Mouse (Mus musculus): ENCODE measurements around the gene Gucy1b2. TPM values are rescaled to one million over a fixed set of nuclear protein-coding genes. Genes with fewer than 3 reads are reported as not detected.

Gucy1b2 gene
- polyA plus RNA-seq, 1 experiment from 2014 or later: not detected

DNA sequence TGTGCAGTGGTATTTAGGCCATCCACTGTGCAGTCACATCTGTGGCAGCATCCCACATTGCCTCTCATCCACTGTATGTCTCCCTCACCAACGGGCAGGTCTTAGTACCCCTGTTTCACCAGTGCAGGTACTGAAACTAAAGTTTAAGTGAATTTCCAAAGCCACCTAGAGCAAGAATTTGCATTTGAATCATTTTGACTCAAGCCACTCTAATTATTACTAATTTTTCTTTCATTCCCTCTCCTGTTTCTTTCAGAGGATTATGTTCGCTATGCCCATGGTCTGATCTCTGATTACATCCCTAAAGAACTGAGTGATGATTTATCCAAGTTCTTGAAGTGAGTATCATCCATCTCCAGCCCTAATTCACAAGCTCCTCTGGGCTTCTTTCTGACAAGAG lies 92.3 kb downstream of the Gucy1b2 start:
- Histone ChIP-seq H3K9ac (replicated peaks) (no peak overlapping the region), H3K4me1 (ENCODE audit: insufficient read depth) (no peaks in the 10 kb centered on the region), H3K27me3 (ENCODE audit: insufficient read depth, low read length) (no peaks in the 10 kb centered on the region), H3K9me3 (ENCODE audit: low read length) (no peaks in the 10 kb centered on the region), H3K4me3 (ENCODE audit: low read depth, low read length) (no peak overlapping the region), H3K4me2 (ENCODE audit: low read depth, low read length) (no peak overlapping the region), H3K27ac (ENCODE audit: low read depth) (no peak overlapping the region), H3K36me3 (replicated peaks; ENCODE audit: insufficient read depth, low read length) (peaks cover 4% of the 10 kb centered on the region; the same call in 1 of the 2 replicates)
- ATAC-seq (no peak), DNase-seq (no peak)
- 91% methylated on average over 2 of the region's 2 CpGs for WGBS (ENCODE audit: insufficient replicate concordance)
- TF ChIP-seq EP300 (IDR thresholded peaks at IDR 0.05; ENCODE audit: low read depth) (no peak), CTCF (IDR thresholded peaks at IDR 0.05; ENCODE audit: low read depth) (no peak)

DNA sequence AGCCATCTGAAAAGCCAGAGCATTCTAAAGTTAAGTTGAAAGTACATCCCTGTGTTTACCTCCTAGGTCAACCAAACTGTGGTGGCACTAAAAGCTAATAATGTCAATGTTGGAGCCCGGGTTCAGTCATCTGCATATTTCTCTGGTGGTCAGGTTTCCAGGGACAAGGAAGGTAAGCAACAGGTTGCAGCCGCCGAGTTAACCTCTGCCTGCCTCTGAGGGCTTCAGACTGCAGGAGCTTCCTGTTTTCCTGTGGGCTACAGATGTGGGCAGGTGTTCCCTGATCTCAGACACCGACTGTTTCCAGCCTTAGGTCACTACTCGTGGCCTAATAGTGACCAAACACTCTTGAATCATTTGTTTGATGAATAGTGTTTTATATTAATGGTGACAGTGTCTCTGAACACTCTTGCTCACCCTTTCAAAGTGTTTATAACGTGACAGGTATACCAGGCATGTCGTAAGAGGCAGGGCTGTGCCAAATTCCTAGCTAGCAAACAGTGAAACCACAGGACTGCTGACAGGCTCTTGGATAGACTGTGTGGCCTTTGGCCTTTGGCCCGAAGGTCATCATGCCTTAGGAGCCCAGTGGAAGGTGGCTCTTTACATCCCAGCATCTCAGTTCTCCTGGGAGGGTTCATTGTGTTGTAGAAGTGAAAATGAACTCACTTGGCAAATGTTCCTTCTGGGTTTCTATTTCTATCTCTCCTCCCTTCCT lies 94.7 kb downstream of the Gucy1b2 start:
- Histone ChIP-seq H3K36me3 (replicated peaks; ENCODE audit: insufficient read depth, low read length) (peaks cover 4% of the 10 kb centered on the region; the same call in 1 of the 2 replicates), H3K4me2 (ENCODE audit: low read depth, low read length) (no peak overlapping the region), H3K4me3 (ENCODE audit: low read depth, low read length) (no peak overlapping the region), H3K4me1 (ENCODE audit: insufficient read depth) (no peaks in the 10 kb centered on the region), H3K27ac (ENCODE audit: low read depth) (peak overlapping the region; percentile 73), H3K27me3 (ENCODE audit: insufficient read depth, low read length) (no peaks in the 10 kb centered on the region), H3K9me3 (ENCODE audit: low read length) (no peaks in the 10 kb centered on the region), H3K9ac (replicated peaks) (no peak overlapping the region)
- DNase-seq (peak; percentile 65), ATAC-seq (peak; percentile 97)
- no peak for TF ChIP-seq CTCF (IDR thresholded peaks at IDR 0.05; ENCODE audit: low read depth)
- no peak for TF ChIP-seq EP300 (IDR thresholded peaks at IDR 0.05; ENCODE audit: low read depth)
- WGBS (ENCODE audit: insufficient replicate concordance): 63% methylated on average over 8 of the region's 8 CpGs

DNA sequence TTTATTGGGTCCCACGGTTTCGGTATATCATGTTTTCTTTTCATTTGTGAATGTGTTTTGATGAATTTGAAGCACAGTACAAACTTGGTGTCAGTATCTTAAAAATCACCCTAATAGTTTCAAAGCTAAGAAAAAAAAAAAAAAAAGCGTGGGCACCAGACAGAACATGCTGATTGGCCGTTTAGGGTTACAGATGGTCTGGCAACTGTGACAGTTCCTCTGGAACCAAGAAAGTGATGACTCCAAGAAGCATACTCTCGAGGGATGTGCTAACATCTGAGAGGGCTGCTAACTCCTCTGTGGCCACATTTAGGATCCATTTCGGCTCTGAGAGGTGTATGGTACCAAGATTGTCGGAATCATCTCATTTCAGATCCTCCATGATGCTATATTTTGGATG lies 100.9 kb downstream of the Gucy1b2 start:
- no peaks in the 10 kb centered on the region for H3K4me1 ChIP-seq (ENCODE audit: insufficient read depth)
- no peaks in the 10 kb centered on the region for H3K9me3 ChIP-seq (ENCODE audit: low read length)
- no peak for DNase-seq
- H3K27me3 ChIP-seq (ENCODE audit: insufficient read depth, low read length): no peaks in the 10 kb centered on the region
- H3K36me3 ChIP-seq (replicated peaks; ENCODE audit: insufficient read depth, low read length): peaks cover 13% of the 10 kb centered on the region
- no peak for TF ChIP-seq CTCF (IDR thresholded peaks at IDR 0.05; ENCODE audit: low read depth)
- H3K4me2 ChIP-seq (ENCODE audit: low read depth, low read length): no peak overlapping the region
- H3K27ac ChIP-seq (ENCODE audit: low read depth): no peak overlapping the region
- no peak overlapping the region for H3K9ac ChIP-seq (replicated peaks)
- no peak for ATAC-seq
- WGBS (ENCODE audit: insufficient replicate concordance): 83% methylated on average over 7 of the region's 7 CpGs
- H3K4me3 ChIP-seq (ENCODE audit: low read depth, low read length): no peak overlapping the region

DNA sequence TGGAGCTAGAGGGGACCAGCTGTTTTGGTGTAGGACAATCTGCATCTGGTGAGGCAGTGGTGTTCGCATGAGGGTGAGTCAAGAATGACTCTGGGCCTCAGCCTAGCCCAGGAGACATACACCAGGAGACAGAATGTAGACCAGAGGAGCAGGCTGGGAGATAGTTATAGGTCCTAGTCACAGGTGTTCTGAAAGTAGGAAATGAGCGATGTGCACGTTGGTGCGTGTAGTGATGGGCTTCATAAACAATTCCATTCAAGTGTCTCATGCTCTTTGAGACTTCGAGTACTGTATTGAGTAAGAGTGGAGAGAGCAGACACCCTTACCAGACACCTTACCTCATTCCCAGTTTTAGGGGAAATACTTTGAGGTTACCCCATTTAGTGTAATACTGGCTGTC lies 102.3 kb downstream of the Gucy1b2 start:
- peaks cover 15% of the 10 kb centered on the region for H3K36me3 ChIP-seq (replicated peaks; ENCODE audit: insufficient read depth, low read length)
- H3K4me1 ChIP-seq (ENCODE audit: insufficient read depth): no peaks in the 10 kb centered on the region
- no peaks in the 10 kb centered on the region for H3K9me3 ChIP-seq (ENCODE audit: low read length)
- H3K4me2 ChIP-seq (ENCODE audit: low read depth, low read length): no peak overlapping the region
- H3K27ac ChIP-seq (ENCODE audit: low read depth): no peak overlapping the region
- no peak for ATAC-seq
- TF ChIP-seq CTCF (IDR thresholded peaks at IDR 0.05; ENCODE audit: low read depth) (no peak), EP300 (IDR thresholded peaks at IDR 0.05; ENCODE audit: low read depth) (no peak)
- no peaks in the 10 kb centered on the region for H3K27me3 ChIP-seq (ENCODE audit: insufficient read depth, low read length)
- H3K9ac ChIP-seq (replicated peaks): no peak overlapping the region
- no peak overlapping the region for H3K4me3 ChIP-seq (ENCODE audit: low read depth, low read length)
- WGBS (ENCODE audit: insufficient replicate concordance): 89% methylated on average over 5 of the region's 5 CpGs
- no peak for DNase-seq

DNA sequence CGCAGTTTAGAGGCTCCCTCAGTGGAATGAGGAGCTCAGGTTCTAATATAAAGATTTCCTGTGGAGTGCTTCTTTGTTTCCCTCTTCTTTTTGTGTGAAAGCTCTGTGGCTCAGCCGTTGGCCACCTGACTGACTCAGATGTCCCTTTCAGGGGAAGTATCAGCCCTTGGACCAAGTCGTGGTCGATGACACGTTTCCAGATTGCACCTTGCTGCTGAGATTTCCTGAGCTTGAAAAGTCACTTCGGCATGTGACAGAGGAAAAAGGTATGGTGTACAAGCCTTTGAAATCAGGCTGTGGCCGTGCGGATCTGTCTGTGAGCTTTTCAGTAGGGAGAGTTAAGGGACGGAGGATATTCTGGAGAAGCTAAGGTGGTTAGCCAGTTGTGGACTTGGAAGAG lies 102.7 kb downstream of the Gucy1b2 start:
- no peak overlapping the region for H3K4me3 ChIP-seq (ENCODE audit: low read depth, low read length)
- DNase-seq (no peak), ATAC-seq (no peak)
- H3K9ac ChIP-seq (replicated peaks): no peak overlapping the region
- no peak for TF ChIP-seq EP300 (IDR thresholded peaks at IDR 0.05; ENCODE audit: low read depth)
- no peak for TF ChIP-seq CTCF (IDR thresholded peaks at IDR 0.05; ENCODE audit: low read depth)
- no peak overlapping the region for H3K4me2 ChIP-seq (ENCODE audit: low read depth, low read length)
- no peaks in the 10 kb centered on the region for H3K9me3 ChIP-seq (ENCODE audit: low read length)
- no peaks in the 10 kb centered on the region for H3K27me3 ChIP-seq (ENCODE audit: insufficient read depth, low read length)
- WGBS (ENCODE audit: insufficient replicate concordance): 79% methylated on average over 9 of the region's 9 CpGs
- no peak overlapping the region for H3K27ac ChIP-seq (ENCODE audit: low read depth)
- peaks cover 15% of the 10 kb centered on the region for H3K36me3 ChIP-seq (replicated peaks; ENCODE audit: insufficient read depth, low read length)
- no peaks in the 10 kb centered on the region for H3K4me1 ChIP-seq (ENCODE audit: insufficient read depth)

DNA sequence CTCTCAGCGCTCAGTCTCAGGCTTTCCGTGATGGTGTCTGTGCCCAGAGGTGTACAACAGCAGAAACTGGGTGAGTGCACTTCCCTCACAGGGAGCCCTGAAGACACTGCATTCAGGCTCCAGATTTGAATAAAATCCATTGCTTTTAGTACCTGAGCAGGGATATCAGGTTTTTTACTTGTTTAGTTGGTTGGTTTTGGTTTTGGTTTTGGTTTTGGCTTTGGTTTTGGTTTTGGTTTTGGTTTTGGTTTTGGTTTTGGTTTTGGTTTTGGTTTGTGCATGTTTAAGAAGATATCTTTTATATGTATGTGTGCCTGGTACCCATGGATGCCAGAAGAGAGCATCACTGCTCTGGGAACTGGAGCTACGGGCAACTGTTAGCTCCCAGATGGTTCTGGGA lies 105.2 kb downstream of the Gucy1b2 start:
- H3K27me3 ChIP-seq (ENCODE audit: insufficient read depth, low read length): no peaks in the 10 kb centered on the region
- H3K36me3 ChIP-seq (replicated peaks; ENCODE audit: insufficient read depth, low read length): peaks cover 15% of the 10 kb centered on the region
- TF ChIP-seq EP300 (IDR thresholded peaks at IDR 0.05; ENCODE audit: low read depth) (no peak), CTCF (IDR thresholded peaks at IDR 0.05; ENCODE audit: low read depth) (no peak)
- no peaks in the 10 kb centered on the region for H3K4me1 ChIP-seq (ENCODE audit: insufficient read depth)
- no peaks in the 10 kb centered on the region for H3K9me3 ChIP-seq (ENCODE audit: low read length)
- no peak overlapping the region for H3K9ac ChIP-seq (replicated peaks)
- H3K4me2 ChIP-seq (ENCODE audit: low read depth, low read length): no peak overlapping the region
- no peak overlapping the region for H3K27ac ChIP-seq (ENCODE audit: low read depth)
- no peak for ATAC-seq
- WGBS (ENCODE audit: insufficient replicate concordance): 90% methylated on average over 3 of the region's 3 CpGs
- H3K4me3 ChIP-seq (ENCODE audit: low read depth, low read length): no peak overlapping the region
- no peak for DNase-seq
